Mouse (Mus musculus) liver, adult 2 months (tissue): ENCODE measurements around the gene Baiap2l2.

Source experiments
- CTCF ChIP-seq: fragments of 200-500 bp; IDR thresholded peaks from 2 replicates; pipeline ENCODE4 v1.5.1; 2011; ENCODE audit warnings: low read depth, low read length, control low read depth
- POLR2A ChIP-seq: fragments of 200-500 bp; IDR thresholded peaks from 2 replicates; pipeline ENCODE4 v1.6.1; 2011; ENCODE audit warnings: low read length, control low read depth; ENCODE audit not compliant: insufficient read depth; ENCODE audit errors: extremely low read depth

DNA sequence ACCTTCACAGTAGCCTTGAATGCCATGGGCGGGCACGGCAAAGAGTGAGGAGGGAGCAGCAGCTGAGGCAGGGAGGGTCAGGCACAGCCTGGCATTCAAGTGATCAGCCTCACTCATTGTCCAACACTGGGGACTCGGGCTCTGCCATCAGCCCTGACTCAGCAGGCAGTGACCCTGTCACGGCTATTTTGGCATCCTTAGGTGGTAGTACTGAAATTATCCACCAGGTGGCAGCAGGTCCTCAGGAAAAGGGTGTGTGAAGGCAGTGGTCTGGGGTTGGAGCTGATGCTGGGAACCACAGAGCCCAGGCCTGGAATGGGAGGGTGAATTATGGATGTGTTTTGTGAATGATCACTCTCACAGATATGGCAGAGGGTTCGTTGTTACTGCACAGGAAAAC, 60.7 kb downstream of the Baiap2l2 start:
- TF ChIP-seq CTCF (peak; percentile 89), POLR2A (no peak)
